Mouse (Mus musculus): Measurements from ENCODE around the gene Olfr129.

Gene Olfr129

GRCm38 (mm10) chr17:38059979-38060378 lies at the start of gene Olfr129:
Gene Olfr129, minus strand, starts transcription at chr17:38060079.
- ChIA-PET POLR2A (interaction anchor here in 1 of 4 experiments (0.6 kb wide), 1 partner anchor 272 kb away, joined by 3 read pairs; no protein-coding TSS in a partner anchor), CTCF (no interaction called here)

GRCm38 (mm10) chr17:38088593-38088992 lies 28.7 kb upstream of the Olfr129 start, which contains the start of gene Olfr131:
Gene Olfr131, minus strand, starts transcription at chr17:38088693.
- POLR2A ChIA-PET: no interaction called here
- CTCF ChIA-PET: no interaction called here

GRCm38 (mm10) chr17:38082364-38082763 lies 22.5 kb upstream of the Olfr129 start:
- ChIA-PET POLR2A (no interaction called here), CTCF (interaction anchor here in 1 of 4 experiments (0.6 kb wide), 1 partner anchor 10 kb away, joined by 3 read pairs; no protein-coding TSS in a partner anchor)

- ChIA-PET CTCF (no interaction called here), POLR2A (no interaction called here)
Observed at GRCm38 (mm10) chr17:38063621-38064020, 3.7 kb upstream of the Olfr129 start, which contains the start of gene Olfr130. Gene Olfr130, plus strand, starts transcription at chr17:38063921.

GRCm38 (mm10) chr17:38026297-38026696 lies 33.6 kb downstream of the Olfr129 start:
- ChIA-PET CTCF (no interaction called here), POLR2A (interaction anchor here in 3 of 4 experiments (0.5 to 1.8 kb wide), 4 partner anchors 11 to 100 kb away, joined by 3 to 6 read pairs (median 4); no protein-coding TSS in a partner anchor)

GRCm38 (mm10) chr17:38016341-38016740 lies 43.5 kb downstream of the Olfr129 start:
- ChIA-PET POLR2A (interaction anchor here in 3 of 4 experiments (0.9 to 5.9 kb wide), 11 partner anchors 10 to 29 kb away, joined by 3 to 89 read pairs (median 4); no protein-coding TSS in a partner anchor), CTCF (no interaction called here)

GRCm38 (mm10) chr17:38004996-38005395 lies 54.9 kb downstream of the Olfr129 start:
- ChIA-PET CTCF (interaction anchor here in 1 of 4 experiments (0.8 kb wide), 1 partner anchor 9 kb away, joined by 3 read pairs; no protein-coding TSS in a partner anchor), POLR2A (interaction anchor here in 3 of 4 experiments (1.4 to 10.3 kb wide), 8 partner anchors 9 to 18 kb away, joined by 4 to 79 read pairs (median 10); no protein-coding TSS in a partner anchor)

All from embryonic stem cell, embryonic (primary cell).